Mouse (Mus musculus) NIH3T3 (cell line): ENCODE data around the gene Lmx1b.

Source experiments
- DNase-seq: peaks from one replicate; pipeline ENCODE4 v3.0.0-alpha.2; 2012; ENCODE audit warnings: low read depth

Gene Lmx1b

GRCm38 (mm10) chr2:33630081-33631021, 10.0 kb downstream of the Lmx1b start:
- DNase-seq = no peak

DNA sequence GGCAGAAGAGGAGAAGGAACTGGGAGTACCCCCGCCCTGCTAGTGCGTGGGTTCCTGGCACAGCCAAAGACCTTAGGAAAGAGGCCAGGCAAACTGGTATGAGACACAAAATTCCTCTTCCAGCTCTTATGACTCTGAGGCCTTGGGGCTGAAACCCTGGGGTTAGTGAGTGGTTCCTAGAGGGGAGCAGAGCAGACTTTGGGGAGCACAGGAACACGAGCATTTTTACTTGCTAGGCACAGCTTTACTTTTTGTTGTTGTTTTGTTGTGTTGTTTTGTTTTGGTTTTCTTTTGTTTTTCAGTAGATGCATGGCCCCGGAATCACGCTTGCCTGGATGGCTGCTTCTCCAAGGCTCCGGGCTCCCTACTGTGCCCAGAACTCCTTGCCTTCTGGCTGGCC, 10.7 kb downstream of the Lmx1b start:
- no peak for DNase-seq

DNA sequence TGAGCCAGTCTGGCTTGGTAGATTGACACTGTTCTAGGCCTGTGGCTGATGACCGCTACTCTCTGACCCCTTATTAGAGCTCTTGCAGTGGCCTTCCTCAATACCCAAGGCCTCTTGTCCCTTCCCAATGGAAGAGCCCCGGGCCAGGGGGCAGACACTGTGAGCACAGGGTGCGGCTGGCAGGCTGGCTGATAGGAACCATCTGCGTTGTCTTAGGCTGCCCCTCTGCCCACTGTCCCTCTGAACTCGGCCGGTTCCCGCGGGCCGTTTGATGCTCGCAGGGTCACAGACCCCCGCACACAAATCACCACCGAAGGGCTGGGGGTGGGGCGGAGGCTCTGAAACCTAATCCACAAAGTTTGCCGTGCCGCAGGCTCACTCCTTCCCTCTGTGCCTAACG, 11.5 kb downstream of the Lmx1b start:
- no peak for DNase-seq

- no peak for DNase-seq
Measured at GRCm38 (mm10) chr2:33627058-33627375, 13.3 kb downstream of the Lmx1b start.

GRCm38 (mm10) chr2:33626262-33627057, 13.9 kb downstream of the Lmx1b start:
- DNase-seq = no peak

DNA sequence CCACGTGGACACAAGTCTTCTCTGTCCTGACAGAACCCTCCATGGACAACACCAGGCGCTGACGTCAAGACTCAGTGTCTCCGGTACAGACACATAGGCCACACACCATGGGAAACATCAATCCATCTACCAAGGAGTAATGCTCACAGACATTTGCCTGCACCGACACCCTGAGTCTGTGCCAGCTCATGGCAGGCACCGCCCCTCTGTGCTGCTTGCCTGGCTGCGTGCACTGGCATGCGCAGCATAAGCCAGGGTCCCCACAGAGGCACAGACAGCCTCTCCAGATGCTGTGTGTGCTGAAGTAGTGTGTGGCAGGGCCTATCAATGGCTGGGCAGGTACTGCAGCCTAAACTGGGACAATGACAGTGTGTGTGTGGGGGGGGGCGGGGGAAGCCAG, 22.6 kb downstream of the Lmx1b start:
- DNase-seq = no peak

DNA sequence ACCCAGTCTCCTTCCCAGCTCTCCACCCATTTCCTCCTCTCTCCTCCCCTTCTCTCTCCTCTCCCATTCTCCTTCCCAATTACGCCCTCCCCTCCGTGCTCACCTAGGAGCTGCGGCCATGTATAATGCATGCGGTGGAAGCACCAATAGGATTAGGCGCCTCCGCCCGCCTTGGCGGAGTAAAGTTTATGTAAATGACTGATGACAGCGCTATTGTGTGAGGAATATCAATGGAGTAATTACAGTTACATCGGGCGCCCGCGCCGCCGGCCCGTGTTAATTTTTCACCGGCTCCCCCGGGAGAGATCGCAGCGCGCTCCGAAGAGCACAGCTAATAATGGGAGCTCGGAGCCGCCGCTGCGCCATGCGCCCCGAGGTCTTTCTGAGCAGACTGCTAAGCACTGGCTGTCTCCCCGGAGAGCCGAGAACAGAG, 23.9 kb downstream of the Lmx1b start:
- no peak for DNase-seq

- no peak for DNase-seq
Measured at GRCm38 (mm10) chr2:33615843-33616344, 24.4 kb downstream of the Lmx1b start.

DNA sequence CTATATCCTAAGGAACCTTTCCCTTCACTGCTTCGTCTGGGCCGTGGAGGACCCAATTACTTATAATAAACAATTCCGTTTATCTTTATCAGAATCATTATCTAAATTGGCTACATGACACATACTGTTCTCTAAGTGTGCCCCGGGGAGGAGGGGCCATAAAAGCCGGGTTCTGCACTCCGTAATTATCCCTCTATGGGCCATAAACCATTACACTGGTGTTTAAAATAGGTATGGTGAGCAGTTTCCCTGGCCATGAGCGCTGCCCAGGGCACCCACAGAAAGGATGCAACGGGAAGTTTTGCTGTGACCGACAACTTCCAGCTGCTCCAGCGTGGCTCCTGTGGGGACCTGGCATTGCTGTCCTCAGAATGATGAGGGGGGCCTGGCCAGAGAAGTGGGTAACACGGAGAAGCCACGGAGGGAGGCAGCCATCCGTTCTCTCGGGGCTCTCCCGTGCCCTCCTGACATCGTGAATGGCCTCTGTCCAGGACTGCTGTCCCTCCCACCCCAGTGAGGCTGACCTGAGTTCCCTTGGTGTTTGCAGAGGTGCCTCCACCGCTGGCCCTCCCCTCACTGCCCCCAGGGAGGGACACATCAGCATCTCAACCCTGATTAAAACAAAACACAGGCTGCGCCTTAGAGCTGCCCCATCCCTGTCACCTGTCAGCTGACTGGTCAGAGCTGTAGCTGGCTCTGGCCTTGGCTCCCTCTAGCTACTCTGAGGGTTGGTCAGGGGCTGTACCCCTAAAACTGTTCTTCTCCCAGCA, 34.6 kb downstream of the Lmx1b start:
- no peak for DNase-seq

DNA sequence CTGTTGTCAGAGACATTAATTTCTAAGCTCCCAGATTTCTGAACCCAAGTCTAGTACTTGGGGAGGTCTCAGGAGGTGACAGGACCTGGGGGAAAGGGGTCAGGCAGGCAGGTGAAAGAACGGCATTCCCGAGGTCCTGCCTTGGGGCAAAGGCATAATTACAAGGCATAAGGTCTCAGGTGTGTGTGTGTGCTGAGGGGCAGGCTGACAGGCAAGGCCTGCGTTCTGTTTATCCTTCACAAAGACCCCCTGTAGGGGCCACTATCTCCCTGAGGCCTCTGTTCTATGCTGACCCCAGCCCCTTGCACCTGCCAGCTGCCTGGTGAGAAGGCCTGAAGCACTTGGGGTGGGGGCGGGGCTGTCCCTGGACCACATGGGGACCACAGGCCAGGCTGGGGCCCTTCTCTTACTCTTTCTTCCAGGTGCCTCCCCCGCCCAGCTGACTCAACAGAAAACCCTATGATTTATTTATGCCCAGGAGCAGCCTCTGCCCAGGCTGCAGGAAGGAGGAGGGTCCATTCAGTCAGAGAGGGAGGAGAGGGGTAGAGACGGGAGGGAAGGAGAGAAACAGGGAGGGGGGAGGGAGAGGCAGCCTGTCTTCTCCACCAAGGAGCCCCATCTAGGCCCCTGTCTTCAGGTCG, 35.3 kb downstream of the Lmx1b start:
- no peak for DNase-seq

DNA sequence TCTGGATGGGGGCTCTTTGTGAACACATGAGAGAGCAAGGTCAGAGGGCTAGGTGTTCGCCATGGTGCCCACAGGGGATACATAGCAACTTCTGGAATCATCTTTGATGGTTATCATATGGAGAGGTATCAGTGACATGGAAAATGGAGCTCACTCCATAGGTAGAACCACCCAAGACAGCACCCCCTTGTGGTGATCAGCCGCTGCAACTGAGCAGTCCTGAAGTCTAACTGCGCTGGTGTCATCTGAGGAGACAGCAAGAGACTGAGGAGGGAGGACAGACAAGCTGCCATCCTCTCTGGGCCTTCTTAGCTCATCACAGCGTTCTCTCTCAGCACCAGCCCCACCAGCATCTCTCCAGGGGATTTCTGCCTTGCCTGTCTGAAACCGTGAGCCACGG, 39.8 kb downstream of the Lmx1b start:
- peak; percentile 12 for DNase-seq

DNA sequence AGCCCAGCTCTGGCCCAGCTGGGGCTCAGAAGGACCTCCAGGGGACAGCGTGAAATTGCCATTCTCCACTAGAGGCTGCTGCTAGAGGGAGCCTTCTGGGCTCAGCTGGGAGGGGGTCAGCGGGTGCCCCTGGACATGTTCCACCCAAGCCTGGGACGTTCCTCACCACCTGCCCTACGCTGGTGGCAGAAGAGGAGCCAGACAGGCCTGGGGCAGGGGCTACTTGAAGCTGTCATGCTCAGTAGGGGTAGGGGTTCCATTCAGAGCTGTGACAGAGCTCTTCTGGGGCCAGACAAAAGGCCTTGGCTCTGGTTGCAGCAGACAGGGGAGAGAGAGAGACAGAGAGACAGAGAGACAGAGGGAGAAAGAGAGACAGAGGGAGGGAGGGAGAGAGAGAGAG, 42.9 kb downstream of the Lmx1b start:
- no peak for DNase-seq

GRCm38 (mm10) chr2:33595085-33595423, 45.3 kb downstream of the Lmx1b start:
- DNase-seq = no peak

- no peak for DNase-seq
Measured at GRCm38 (mm10) chr2:33594181-33595084, 45.9 kb downstream of the Lmx1b start.

GRCm38 (mm10) chr2:33592931-33593555, 47.3 kb downstream of the Lmx1b start:
- DNase-seq = no peak

DNA sequence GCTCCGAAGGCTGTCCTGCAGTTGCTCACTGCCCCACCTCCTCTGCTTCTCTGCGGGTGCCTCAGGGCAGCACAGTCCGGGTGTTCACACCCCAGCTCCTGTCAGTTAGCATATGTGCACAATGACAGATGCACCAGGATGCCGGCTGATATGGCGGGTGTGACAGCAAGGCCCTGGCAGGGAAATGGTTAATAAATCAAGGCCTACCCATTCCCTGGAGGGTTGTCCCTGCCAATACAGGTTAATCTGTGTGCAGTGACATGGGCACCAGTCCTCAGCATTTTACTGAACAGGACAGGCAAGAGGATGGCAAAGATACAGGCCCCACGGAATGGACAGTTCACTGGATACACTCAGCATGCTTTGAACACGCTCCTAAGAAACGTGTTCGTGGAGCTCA, 51.0 kb downstream of the Lmx1b start:
- no peak for DNase-seq

DNA sequence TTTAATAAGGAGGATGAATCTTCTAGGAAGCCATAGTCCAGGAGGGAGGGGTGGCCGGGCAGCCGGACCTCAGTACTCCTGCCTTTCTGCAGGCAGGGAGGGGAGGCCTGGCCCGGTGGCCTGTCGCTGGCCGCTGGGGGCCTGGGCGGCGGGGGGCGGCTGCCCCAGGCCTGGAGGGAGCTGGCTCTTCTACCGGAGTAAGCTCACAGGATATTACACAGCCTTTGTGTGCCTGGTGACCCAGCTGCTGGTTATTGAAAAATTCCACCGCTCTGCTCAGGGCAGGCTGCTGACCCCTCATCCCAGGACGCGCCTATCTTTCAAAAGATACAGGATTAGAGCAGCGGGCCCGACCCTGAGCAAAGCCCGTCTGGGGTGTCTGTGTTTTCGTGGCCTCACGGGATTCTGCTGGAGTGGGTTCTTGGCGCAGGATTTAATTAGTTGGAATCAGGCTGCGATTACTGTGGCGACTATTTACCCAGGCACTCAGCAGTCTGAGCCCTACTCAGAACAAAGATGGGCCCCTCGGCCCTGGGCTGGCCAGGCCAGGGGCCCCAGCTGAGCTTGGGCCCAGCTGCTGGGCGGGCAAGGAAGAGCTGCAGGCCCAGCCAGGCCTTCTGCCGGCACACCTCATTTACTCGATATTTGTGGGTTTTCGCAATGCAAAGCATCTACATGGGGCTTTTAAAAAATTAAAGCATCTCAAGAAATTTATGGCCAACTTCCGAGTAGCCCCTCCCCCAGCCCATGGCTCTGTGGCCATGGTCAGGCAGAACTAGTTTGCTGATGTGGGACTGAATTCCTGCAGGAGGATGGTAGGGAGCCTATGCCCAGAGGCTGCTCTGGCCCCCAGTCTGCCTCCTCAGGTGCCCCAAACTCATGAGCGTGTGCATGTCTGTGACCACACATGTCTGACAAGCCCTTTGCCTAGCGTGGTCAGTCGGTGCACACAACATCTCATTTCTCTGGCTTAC, 55.1 kb downstream of the Lmx1b start:
- no peak for DNase-seq

GRCm38 (mm10) chr2:33583761-33584160, 56.5 kb downstream of the Lmx1b start:
- no peak for DNase-seq

GRCm38 (mm10) chr2:33583317-33583716, 57.0 kb downstream of the Lmx1b start:
- DNase-seq = peak; percentile 18
